Mouse (Mus musculus): Measurements from ENCODE around the gene Syap1.

- no peak for TF ChIP-seq CTCF (IDR thresholded peaks at IDR 0.05; ENCODE audit: control insufficient read depth, insufficient read depth, insufficient replicate concordance, low read depth, low read length)
- TF ChIP-seq POLR2A (IDR thresholded peaks at IDR 0.05; ENCODE audit: control insufficient read depth, low read depth, low read length): no peak
These were observed 33.4 kb upstream of the Syap1 start for GRCm38 (mm10) chrX:162921487-162922125.
